Comparison of ENCODE assay signal across 11 mouse cellular contexts in genomic region chr7:134725551-134726529, GRCm38 (mm10). TPM values are rescaled to one million over a fixed set of nuclear protein-coding genes. Genes with fewer than 3 reads are reported as not detected.
DNase-seq lines count a peak whose midpoint lies in the region; ATAC-seq and TF ChIP-seq lines count a peak whose summit lies in the region.
"Had no signal": no experiment of that assay in that cellular context is flagged by ENCODE, and none has a peak within 500 bp of the region (broad histone marks: within the 10 kb centered on the region; RNA-seq: fewer than 3 reads in every experiment).

No protein-coding gene starts in this region.

- TF ChIP-seq CTCF in lung, adult 2 months (IDR thresholded peaks at IDR 0.05; ENCODE audit: insufficient read depth, low read length) = no peak

- no peak overlapping the region for H3K4me3 ChIP-seq in lung, adult 2 months (replicated peaks; ENCODE audit: extremely low read depth, low read depth, low read length)
- H3K4me3 ChIP-seq: embryonic facial prominence, embryonic 13.5 days; left cerebral cortex, adult 2 months had no signal

- peaks cover 4% of the 10 kb centered on the region; the same call in 1 of the 2 replicates for H3K4me1 ChIP-seq in lung, adult 2 months (ENCODE audit: control insufficient read depth, insufficient read depth, low read length)

- TF ChIP-seq POLR2A in lung, adult 2 months (IDR thresholded peaks at IDR 0.05; ENCODE audit: borderline replicate concordance, extremely low read depth, low read depth, low read length) = no peak

- peak; percentile 63 for DNase-seq in kidney, postnatal 10 days
- no peak for DNase-seq in kidney, adult 9 months
- DNase-seq in heart, postnatal 10 days = peak; percentile 54 to 58
- DNase-seq in lung, adult 2 months = peak; percentile 19
- DNase-seq in right cerebral cortex, postnatal 36 days (ENCODE audit: low spot score in 2 of 2) = peak; percentile 13 to 25
- no peak for DNase-seq in adrenal gland, adult 2 months
- DNase-seq in MN1 (ENCODE audit: low spot score) = no peak

- ATAC-seq in erythroblast, adult 5-6 weeks (replicated peaks; ENCODE audit: low FRiP score, poor library complexity, severe bottlenecking) = no peak

- intact Hi-C loops in heart, postnatal 10 days (cut with DNase I) = loop anchor here (5.0 kb wide), 1 partner anchor 54 kb away; the partner anchor contains the start of gene Dock1

- WGBS in lung, adult 2 months = 64% methylated on average over 11 of the region's 11 CpGs

RNA-seq across cellular contexts. Expression of gene Dock1, which starts 55.4 kb away (rescaled TPM):
- 10 to 100 TPM; 46.8 to 47.5 TPM for total RNA-seq in heart, postnatal 10 days (2021)
- 13.5 and 18.7 TPM in 2 replicates for polyA plus RNA-seq in lung, adult 2 months (2012; rRNA removed)
- total RNA-seq in erythroblast, adult 5-6 weeks (2015; ENCODE audit: low replicate concordance) = 3.8 and 5.4 TPM in 2 replicates
- total RNA-seq in erythroblast, adult 5-6 weeks (2017; ENCODE audit: low replicate concordance) = 2.4 and 3.1 TPM in 2 replicates
- total RNA-seq in adrenal gland, adult 2 months (2021) = 100 to 1,000 TPM; 116 to 174 TPM
- polyA plus RNA-seq in adrenal gland, adult 2 months (2012; rRNA removed) = 17.5 and 25.8 TPM in 2 replicates
- total RNA-seq: G1E had no signal
- polyA plus RNA-seq: G1E had no signal

Comparison
In these comparisons a context has a peak if more than half of its experiments do, and no peak if none do; other contexts are left out.
1. DNase-seq: peak in kidney, postnatal 10 days (single experiment), heart, postnatal 10 days (2 of 2), lung, adult 2 months (single experiment) and right cerebral cortex, postnatal 36 days (2 of 2); none in kidney, adult 9 months (single experiment), adrenal gland, adult 2 months (single experiment) and MN1 (single experiment).
2. RNA of gene Dock1, which starts 55.4 kb away (total RNA-seq): 116 to 174 TPM in adrenal gland, adult 2 months and 46.8 to 47.5 TPM in heart, postnatal 10 days; 2.4 to 5.4 TPM in erythroblast, adult 5-6 weeks; every median in the first group is over 4 times any median in the second.